Mouse (Mus musculus) midbrain, embryonic 13.5 days (tissue): ENCODE measurements around the gene A930033H14Rik. TPM values are rescaled to one million over a fixed set of nuclear protein-coding genes. Genes with fewer than 3 reads are reported as not detected.

Experiments used
- ATAC-seq: fragments of 200-750 bp; cut with Nextera tagmentation; 2 replicates; pipeline ENCODE4 v1.8.0; 2017; ENCODE audit warnings: mild to moderate bottlenecking, moderate TSS enrichment, moderate library complexity
- H3K27ac ChIP-seq: fragments of 300-500 bp; sonication (generic); 2 replicates; pipeline ENCODE4 v1.5.1; 2015; ENCODE audit warnings: inconsistent platforms, mild to moderate bottlenecking, moderate library complexity
- H3K27me3 ChIP-seq: fragments of 300-500 bp; sonication (generic); 2 replicates; pipeline ENCODE4 v1.6.1; 2015; ENCODE audit warnings: mild to moderate bottlenecking, inconsistent platforms
- H3K36me3 ChIP-seq: fragments of 300-500 bp; sonication (generic); 2 replicates; pipeline ENCODE4 v1.6.1; 2015; ENCODE audit warnings: mild to moderate bottlenecking, inconsistent platforms
- H3K4me1 ChIP-seq: fragments of 300-500 bp; sonication (generic); replicated peaks from 2 replicates; pipeline ENCODE4 v1.6.1; 2015; ENCODE audit warnings: inconsistent platforms
- H3K4me2 ChIP-seq: fragments of 300-500 bp; sonication (generic); replicated peaks from 2 replicates; pipeline ENCODE4 v1.6.1; 2015; ENCODE audit warnings: moderate library complexity, mild to moderate bottlenecking, inconsistent platforms
- H3K4me3 ChIP-seq: fragments of 300-500 bp; sonication (generic); replicated peaks from 2 replicates; pipeline ENCODE4 v1.5.1; 2015; ENCODE audit warnings: mild to moderate bottlenecking, inconsistent platforms
- H3K9ac ChIP-seq: fragments of 300-500 bp; sonication (generic); replicated peaks from 2 replicates; pipeline ENCODE4 v1.6.1; 2015; ENCODE audit warnings: mild to moderate bottlenecking, inconsistent platforms
- H3K9me3 ChIP-seq: fragments of 300-500 bp; sonication (generic); 2 replicates; pipeline ENCODE4 v1.6.1; 2016; ENCODE audit warnings: mild to moderate bottlenecking, inconsistent platforms
- whole genome bisulfite sequencing: fragments of 180-500 bp; shearing (Covaris S2); methylation state at CpG from one replicate; pipeline ENCODE4 v1.1.7; 2015; 5-methylcytosine and 5-hydroxymethylcytosine counted together
- polyA plus RNA-seq: library from polyadenylated mRNA; unstranded; fragments of >200 nt; fragmentation: Nextera tagmentation; extraction: Ambion mirVana; gene quantifications from 2 replicates; pipeline ENCODE4 v1.2.1, GENCODE M21; 2015

A930033H14Rik gene
- polyA plus RNA-seq, 1 experiment from 2014 or later, result 1.3 TPM

DNA sequence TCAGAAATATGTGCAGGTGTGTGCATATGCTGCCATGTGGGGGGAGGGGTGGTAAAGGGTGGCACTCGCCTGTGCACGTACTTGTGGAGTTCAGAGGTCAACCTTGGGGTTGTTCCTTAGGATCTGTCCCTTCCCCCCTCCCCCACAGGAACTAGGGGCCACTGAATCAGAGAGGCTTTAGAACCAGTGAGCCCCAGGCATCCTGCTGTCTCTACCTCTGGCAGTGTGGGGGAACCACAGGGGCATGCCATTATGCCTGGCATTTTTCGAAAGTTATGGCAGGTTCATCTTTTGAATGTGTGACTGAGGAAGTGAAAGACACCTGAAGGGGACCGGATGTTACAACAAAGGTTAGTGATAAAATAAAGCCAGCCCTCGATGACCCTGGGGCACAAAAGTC is 2.2 kb downstream of the A930033H14Rik start:
- H3K27ac ChIP-seq, result no peak overlapping the region
- H3K9ac ChIP-seq, result no peak overlapping the region
- no peak overlapping the region for H3K4me3 ChIP-seq
- no peaks in the 10 kb centered on the region for H3K9me3 ChIP-seq
- H3K36me3 ChIP-seq, result no peaks in the 10 kb centered on the region
- H3K4me1 ChIP-seq, result peaks cover 20% of the 10 kb centered on the region
- 79% methylated on average over 5 of the region's 5 CpGs for WGBS
- H3K4me2 ChIP-seq, result no peak overlapping the region
- ATAC-seq, result no peak
- H3K27me3 ChIP-seq, result no peaks in the 10 kb centered on the region

DNA sequence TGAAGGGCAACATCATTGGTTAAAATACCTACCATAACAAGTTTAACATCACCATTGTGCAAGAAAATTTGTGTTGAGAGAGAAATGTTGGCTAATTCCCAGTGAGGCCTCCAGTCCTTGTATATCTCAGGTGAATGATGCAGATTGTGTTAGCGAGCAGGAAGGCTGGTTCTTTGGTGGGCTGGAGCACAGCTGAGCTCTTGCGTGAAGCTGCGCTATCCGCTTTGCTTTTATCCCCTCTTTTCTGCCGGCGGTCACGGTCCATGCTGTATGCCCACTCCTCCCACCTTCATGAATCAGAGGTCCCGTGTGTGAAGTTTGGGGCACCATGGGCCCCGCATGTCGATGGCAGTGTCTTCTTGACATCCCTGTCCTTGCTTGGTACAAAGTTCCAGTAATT is 2.9 kb downstream of the A930033H14Rik start:
- H3K4me1 ChIP-seq, result peaks cover 20% of the 10 kb centered on the region
- no peak overlapping the region for H3K9ac ChIP-seq

DNA sequence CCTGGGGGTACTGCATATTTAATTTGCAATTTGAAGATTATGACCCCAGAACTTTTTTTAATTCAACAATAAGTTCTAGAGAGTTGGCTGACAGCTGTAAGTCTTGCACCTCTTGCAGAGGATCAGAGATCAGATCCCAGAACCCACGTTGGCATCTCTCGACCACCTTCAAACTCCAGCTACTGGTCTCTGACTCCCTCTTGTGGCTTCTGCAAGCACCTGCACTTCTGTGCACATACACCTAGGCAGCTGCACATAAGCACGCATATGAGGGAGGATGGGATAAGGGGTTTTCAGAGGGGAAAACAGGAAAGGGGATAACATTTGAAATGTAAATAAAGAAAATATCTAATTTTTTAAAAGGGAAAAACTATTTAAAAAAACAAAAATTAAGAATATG is 4.2 kb downstream of the A930033H14Rik start:
- Histone ChIP-seq H3K9me3 (no peaks in the 10 kb centered on the region), H3K27me3 (no peaks in the 10 kb centered on the region), H3K36me3 (no peaks in the 10 kb centered on the region), H3K4me3 (no peak overlapping the region), H3K27ac (no peak overlapping the region), H3K9ac (no peak overlapping the region), H3K4me1 (peaks cover 11% of the 10 kb centered on the region), H3K4me2 (no peak overlapping the region)
- no peak for ATAC-seq
- 90% methylated on average over 3 of the region's 3 CpGs for WGBS

More for the DNA sequence above, 2.9 kb downstream of the A930033H14Rik start:
- Histone ChIP-seq H3K9me3 (no peaks in the 10 kb centered on the region), H3K27me3 (no peaks in the 10 kb centered on the region), H3K4me2 (no peak overlapping the region), H3K4me3 (no peak overlapping the region), H3K36me3 (no peaks in the 10 kb centered on the region), H3K27ac (no peak overlapping the region)
- 90% methylated on average over 10 of the region's 10 CpGs for WGBS
- no peak for ATAC-seq

DNA sequence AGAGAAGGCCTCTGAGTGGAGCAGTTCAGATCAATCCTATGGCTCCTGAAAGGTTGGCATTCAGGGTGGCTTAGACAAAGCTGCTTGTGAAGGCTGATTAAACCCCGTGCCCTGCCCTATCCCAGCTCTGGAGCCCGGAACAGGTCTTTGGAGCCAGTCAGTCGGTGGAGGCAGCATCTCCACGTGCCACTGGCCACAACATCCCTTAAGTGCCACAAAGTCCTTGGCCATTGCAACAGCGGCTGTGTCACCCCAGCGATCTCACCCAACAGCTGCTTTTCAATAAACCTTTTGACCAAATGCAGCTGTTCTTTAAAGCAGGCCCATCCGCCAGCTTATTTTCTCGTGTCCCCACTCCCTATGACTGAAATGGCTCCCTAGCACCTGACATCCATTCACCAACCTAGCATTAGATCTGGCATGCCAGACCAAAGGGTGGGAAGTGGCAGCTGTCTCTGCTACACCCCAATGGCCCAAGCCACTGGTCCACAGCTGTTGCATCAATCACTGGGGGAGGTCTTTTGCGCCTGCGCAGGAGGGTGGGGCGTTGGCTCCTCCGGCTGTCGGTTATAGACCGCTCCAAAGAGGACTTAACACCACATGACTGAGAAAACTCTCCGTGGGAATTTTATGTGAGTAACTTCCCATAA is 4.8 kb downstream of the A930033H14Rik start:
- H3K4me3 ChIP-seq, result no peak overlapping the region
- no peaks in the 10 kb centered on the region for H3K27me3 ChIP-seq
- no peak overlapping the region for H3K27ac ChIP-seq
- no peaks in the 10 kb centered on the region for H3K36me3 ChIP-seq
- ATAC-seq, result no peak
- no peaks in the 10 kb centered on the region for H3K9me3 ChIP-seq
- no peak overlapping the region for H3K4me2 ChIP-seq
- no peak overlapping the region for H3K9ac ChIP-seq
- WGBS, result 88% methylated on average over 15 of the region's 15 CpGs
- H3K4me1 ChIP-seq, result peaks cover 9% of the 10 kb centered on the region; the same call in 1 of the 2 replicates

DNA sequence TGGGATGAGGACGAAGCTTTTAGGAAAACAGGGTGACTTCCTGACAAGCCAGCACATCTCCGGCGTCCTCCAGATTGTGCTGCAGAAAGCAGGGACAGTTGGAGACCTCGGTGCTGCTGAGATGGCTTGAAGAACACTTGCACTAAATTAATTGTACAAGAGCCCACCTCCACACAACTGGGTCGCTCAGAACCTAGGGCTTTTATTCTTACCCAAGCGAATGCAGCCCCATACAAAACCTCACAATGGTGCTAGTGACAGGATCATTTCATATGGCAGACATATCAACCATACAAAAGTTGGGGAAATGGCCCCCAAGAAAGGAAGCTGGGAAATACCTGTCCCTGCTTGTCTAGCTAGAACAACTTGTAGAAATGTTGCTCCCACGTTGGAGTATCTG is 5.4 kb downstream of the A930033H14Rik start:
- H3K4me2 ChIP-seq, result no peak overlapping the region
- no peak overlapping the region for H3K27ac ChIP-seq
- H3K36me3 ChIP-seq, result no peaks in the 10 kb centered on the region
- no peak for ATAC-seq
- no peaks in the 10 kb centered on the region for H3K27me3 ChIP-seq
- H3K4me3 ChIP-seq, result no peak overlapping the region
- H3K9ac ChIP-seq, result no peak overlapping the region
- H3K4me1 ChIP-seq, result peaks cover 9% of the 10 kb centered on the region; the same call in 1 of the 2 replicates
- WGBS, result 85% methylated on average over 7 of the region's 7 CpGs
- H3K9me3 ChIP-seq, result no peaks in the 10 kb centered on the region

DNA sequence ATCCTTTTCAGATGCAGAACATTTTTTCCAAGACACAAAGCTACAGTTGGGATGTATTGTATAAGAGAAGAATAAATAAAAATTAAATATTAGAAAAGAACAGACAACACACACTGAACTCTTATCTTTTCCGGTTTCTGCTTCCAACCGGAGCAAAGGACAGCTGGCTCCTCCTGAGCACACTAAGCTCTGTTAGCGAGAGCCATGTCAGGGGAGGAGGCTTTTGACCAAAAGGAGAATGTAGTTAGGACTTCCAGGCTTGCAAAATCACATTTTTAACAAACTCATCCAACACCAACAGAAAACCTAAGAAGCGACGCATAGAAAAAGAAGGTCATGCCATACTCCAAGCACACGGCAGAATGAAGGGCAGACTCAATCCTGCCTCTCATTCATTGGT is 6.8 kb downstream of the A930033H14Rik start:
- 88% methylated on average over 6 of the region's 6 CpGs for WGBS
- no peak overlapping the region for H3K4me2 ChIP-seq
- H3K27me3 ChIP-seq, result no peaks in the 10 kb centered on the region
- no peaks in the 10 kb centered on the region for H3K9me3 ChIP-seq
- H3K27ac ChIP-seq, result no peak overlapping the region
- no peak overlapping the region for H3K4me3 ChIP-seq
- no peak overlapping the region for H3K9ac ChIP-seq
- ATAC-seq, result no peak
- H3K36me3 ChIP-seq, result no peaks in the 10 kb centered on the region
- H3K4me1 ChIP-seq, result no peaks in the 10 kb centered on the region

DNA sequence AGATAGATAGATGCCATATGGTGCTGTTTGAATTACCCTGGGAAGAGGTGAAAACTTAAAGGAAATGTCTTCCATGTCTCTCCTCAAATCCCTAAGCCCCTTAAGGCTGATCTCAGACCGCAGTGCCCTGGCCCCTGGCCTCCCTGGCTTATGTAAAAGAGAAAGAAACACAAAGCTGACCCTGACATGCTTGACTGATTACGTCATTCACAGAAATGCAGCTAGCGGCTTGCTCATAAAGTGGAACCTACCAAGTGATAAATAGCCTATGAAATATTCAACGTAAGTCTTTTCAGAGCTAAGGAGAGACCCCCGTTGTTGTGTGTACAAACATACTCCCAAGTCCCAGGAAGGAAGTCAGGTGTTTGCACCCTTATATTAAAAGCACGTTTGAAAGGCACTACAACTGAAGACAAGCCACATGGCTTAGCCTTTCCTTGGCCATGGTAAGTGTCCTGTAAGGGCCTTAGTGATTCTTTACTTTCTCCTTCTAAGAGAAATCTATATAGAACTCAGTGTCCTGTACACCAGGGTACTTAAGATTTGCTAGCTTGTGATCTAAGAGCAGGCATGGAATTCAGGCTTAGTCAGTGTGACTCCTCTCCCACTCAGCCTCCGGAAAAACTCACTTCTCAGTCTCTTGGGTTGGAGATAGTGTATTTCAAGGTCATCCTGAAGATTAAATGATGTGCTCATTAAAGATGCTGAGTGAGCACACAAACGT is 8.1 kb downstream of the A930033H14Rik start:
- ATAC-seq, result no peak
- Histone ChIP-seq H3K4me2 (no peak overlapping the region), H3K27me3 (no peaks in the 10 kb centered on the region), H3K9me3 (no peaks in the 10 kb centered on the region), H3K4me1 (no peaks in the 10 kb centered on the region), H3K36me3 (no peaks in the 10 kb centered on the region), H3K4me3 (no peak overlapping the region), H3K27ac (no peak overlapping the region), H3K9ac (no peak overlapping the region)
- WGBS, result 22% methylated on average over 8 of the region's 8 CpGs

DNA sequence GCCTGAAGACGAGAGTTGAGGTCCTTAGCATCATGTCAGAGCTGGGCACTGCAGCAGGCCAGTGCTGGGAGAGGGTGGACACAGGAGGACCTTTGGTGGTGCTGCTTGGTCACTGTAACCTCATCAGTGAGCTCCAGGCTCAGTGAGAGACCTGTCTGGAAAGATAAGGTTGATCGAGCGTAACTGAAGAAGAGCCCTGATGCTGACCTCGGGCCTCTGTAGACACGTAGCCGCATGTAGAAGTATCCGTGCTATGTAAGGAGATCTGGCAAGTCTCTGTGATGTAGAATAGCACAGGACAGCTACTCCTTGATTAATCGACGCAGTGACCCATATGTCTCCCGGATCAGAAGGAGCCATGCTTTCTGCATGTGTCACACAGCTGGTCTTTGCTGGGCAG is 19.2 kb downstream of the A930033H14Rik start:
- no peak for ATAC-seq
- no peak overlapping the region for H3K4me3 ChIP-seq
- H3K27me3 ChIP-seq, result no peaks in the 10 kb centered on the region
- 95% methylated on average over 10 of the region's 10 CpGs for WGBS
- H3K4me1 ChIP-seq, result no peaks in the 10 kb centered on the region
- no peaks in the 10 kb centered on the region for H3K9me3 ChIP-seq
- no peak overlapping the region for H3K9ac ChIP-seq
- H3K27ac ChIP-seq, result no peak overlapping the region
- no peak overlapping the region for H3K4me2 ChIP-seq
- H3K36me3 ChIP-seq, result no peaks in the 10 kb centered on the region

DNA sequence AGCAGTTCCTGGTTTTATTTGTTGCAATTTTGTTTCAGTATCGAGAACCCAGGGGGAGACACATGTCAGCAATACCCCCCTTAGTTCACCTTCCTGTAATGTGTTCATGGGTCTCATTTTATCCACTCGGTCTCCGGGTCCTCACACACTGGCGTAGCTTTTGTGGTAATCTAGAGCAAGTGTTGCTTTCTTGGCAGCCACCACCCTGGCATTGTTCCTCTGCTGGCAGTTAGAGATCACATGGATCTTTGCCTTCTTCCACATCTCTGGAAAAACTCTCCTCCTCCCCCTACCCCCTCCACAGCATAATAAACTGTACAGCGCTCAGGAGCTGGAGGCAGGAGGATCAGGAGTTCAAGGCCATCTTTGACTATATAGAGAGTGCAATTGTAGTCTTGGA is 20.6 kb downstream of the A930033H14Rik start:
- Histone ChIP-seq H3K4me2 (no peak overlapping the region), H3K27ac (no peak overlapping the region), H3K4me1 (no peaks in the 10 kb centered on the region), H3K9ac (no peak overlapping the region), H3K36me3 (no peaks in the 10 kb centered on the region), H3K9me3 (no peaks in the 10 kb centered on the region), H3K27me3 (no peaks in the 10 kb centered on the region), H3K4me3 (no peak overlapping the region)
- ATAC-seq, result no peak
- 93% methylated on average over 5 of the region's 5 CpGs for WGBS

DNA sequence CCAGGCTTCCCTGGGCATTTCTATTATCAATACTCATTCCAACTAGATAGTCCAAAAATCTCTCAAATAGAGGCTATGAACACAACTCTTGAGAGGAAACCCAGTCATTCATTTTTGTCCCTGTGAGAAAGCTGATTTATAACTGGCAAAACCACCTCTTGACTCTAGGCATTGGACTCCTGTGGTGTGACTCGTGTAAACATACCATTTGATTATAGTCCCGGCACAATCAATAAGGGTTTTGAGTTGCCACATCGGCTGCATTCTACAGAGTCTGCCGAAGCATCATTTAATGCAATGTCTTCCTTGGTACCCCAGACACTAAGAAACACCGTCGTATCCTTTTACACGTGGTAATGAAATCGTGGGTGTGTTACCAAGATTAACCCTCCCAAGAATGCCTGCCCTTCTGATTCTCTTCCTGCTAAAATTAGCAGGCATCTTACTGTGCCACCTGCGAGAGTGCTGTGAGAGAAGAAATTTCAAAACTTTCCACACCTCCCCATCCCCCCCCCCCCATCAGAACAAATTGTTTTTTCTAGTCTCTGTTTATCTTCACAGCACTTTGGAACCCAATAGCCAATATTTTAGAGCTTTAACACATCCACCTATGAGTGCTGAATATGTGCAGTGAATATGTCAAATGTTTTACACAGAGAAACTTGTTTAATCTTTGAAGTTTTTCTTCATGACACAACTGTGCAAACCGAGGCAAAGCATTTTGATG is 22.3 kb downstream of the A930033H14Rik start:
- Histone ChIP-seq H3K36me3 (no peaks in the 10 kb centered on the region), H3K9ac (no peak overlapping the region), H3K9me3 (no peaks in the 10 kb centered on the region), H3K4me3 (no peak overlapping the region), H3K4me2 (no peak overlapping the region), H3K4me1 (0 out of 2 replicates have a peak, but pooled peaks cover 2% of the 10 kb centered on the region), H3K27ac (no peak overlapping the region), H3K27me3 (no peaks in the 10 kb centered on the region)
- no peak for ATAC-seq
- WGBS, result 86% methylated on average over 10 of the region's 10 CpGs

DNA sequence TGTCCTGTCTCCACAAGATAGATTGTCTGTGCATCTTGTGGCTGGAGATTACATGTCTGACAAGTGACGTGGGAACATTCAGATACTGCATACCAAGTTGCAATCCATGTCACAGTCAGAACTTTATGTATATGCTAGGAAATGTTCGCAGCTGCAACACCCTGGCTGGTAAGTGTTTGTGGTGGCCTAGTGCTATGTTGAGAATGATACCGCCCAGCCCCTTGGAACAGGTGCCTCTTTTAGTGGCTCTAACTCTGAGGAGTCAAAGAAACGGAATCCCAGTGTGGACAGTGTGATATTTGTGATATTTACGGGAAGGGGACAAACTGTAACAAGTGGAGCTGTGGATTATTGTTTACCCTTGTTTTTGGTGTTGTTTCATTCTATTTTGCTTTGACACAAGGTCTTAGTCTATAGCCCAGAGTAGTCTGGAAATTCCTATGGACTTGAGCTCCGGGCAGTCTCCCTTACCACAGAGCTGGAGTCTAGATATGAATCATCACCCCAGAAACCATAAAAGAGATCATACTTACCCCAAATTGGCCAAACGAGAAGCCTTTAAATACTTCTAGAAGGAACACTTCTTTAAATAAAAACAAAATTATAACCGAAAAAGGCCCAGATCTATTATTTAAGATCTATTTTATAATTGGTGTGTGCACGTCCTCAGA is 25.0 kb downstream of the A930033H14Rik start:
- H3K4me2 ChIP-seq, result no peak overlapping the region
- H3K27me3 ChIP-seq, result no peaks in the 10 kb centered on the region
- no peak overlapping the region for H3K4me3 ChIP-seq
- H3K9me3 ChIP-seq, result peaks cover 3% of the 10 kb centered on the region; the same call in 1 of the 2 replicates
- no peaks in the 10 kb centered on the region for H3K36me3 ChIP-seq
- no peak overlapping the region for H3K9ac ChIP-seq
- no peak for ATAC-seq
- WGBS, result 88% methylated on average over 9 of the region's 9 CpGs
- no peak overlapping the region for H3K27ac ChIP-seq
- H3K4me1 ChIP-seq, result 0 out of 2 replicates have a peak, but pooled peaks cover 2% of the 10 kb centered on the region
